ENCODE assay signal across 8 mouse cellular contexts in genomic region chr19:57077826-57078699, GRCm38 (mm10).
A peak's percentile ranks its signal among the peaks of the same experiment; 100 is the strongest.
DNase-seq lines count a peak whose midpoint lies in the region; ATAC-seq and TF ChIP-seq lines count a peak whose summit lies in the region.

No protein-coding gene starts in this region.

- no peak for ATAC-seq in megakaryocyte progenitor cell, adult 5-6 weeks (replicated peaks; ENCODE audit: poor library complexity)

- 41% methylated on average over 13 of the region's 13 CpGs for WGBS in heart, adult 2 months

- H3K27me3 ChIP-seq in heart, adult 2 months (ENCODE audit: control insufficient read depth, insufficient read depth, low read length) = no peaks in the 10 kb centered on the region

- no peak for DNase-seq in heart, adult 2 months
- DNase-seq in heart, postnatal 14 days = no peak
- peak; percentile 67 for DNase-seq in brain, adult 2 months (ENCODE audit: low read depth, low spot score)
- DNase-seq in fibroblast of lung, adult 2 months (ENCODE audit: low read depth) = peak; percentile 28
- DNase-seq in mesoderm, embryonic 11.5 days (ENCODE audit: low read depth, low spot score) = peak; percentile 39
- DNase-seq in MN1 (ENCODE audit: low spot score) = no peak
- no peak for DNase-seq in spleen, adult 12 weeks (ENCODE audit: low spot score)

- TF ChIP-seq CTCF in heart, adult 2 months (IDR thresholded peaks at IDR 0.05) = no peak

- no peak overlapping the region for H3K4me3 ChIP-seq in heart, adult 2 months

- no peak overlapping the region for H3K9ac ChIP-seq in heart, adult 2 months (ENCODE audit: low read depth, low read length)

- TF ChIP-seq EP300 in heart, adult 2 months (IDR thresholded peaks at IDR 0.05; ENCODE audit: insufficient read depth, low read depth, low read length) = no peak

- peaks cover 54% of the 10 kb centered on the region for H3K36me3 ChIP-seq in heart, adult 2 months (ENCODE audit: control insufficient read depth, insufficient read depth, low read length)

- H3K27ac ChIP-seq in heart, adult 2 months = peak overlapping the region; percentile 78

- intact Hi-C loops in heart, adult 2 months (cut with DNase I) = no loop called here
- intact Hi-C loops in heart, postnatal 14 days (cut with DNase I) = no loop called here

- H3K79me2 ChIP-seq in heart, adult 2 months (replicated peaks; ENCODE audit: control insufficient read depth, insufficient read depth, low read length) = no peaks in the 10 kb centered on the region; the same call in 1 of the 2 replicates

- no peak for TF ChIP-seq POLR2A in heart, adult 2 months (IDR thresholded peaks at IDR 0.05; ENCODE audit: insufficient read depth, low read depth, low read length)

- H3K4me1 ChIP-seq in heart, adult 2 months (ENCODE audit: control insufficient read depth, insufficient read depth, low read length) = peaks cover 28% of the 10 kb centered on the region

Comparison
In these comparisons a context has a peak if more than half of its experiments do, and no peak if none do; other contexts are left out.
1. DNase-seq: peak in brain, adult 2 months (single experiment), fibroblast of lung, adult 2 months (single experiment) and mesoderm, embryonic 11.5 days (single experiment); none in heart, adult 2 months (0 of 2), heart, postnatal 14 days (0 of 2), MN1 (single experiment) and spleen, adult 12 weeks (single experiment).